ENCODE assay signal across 13 mouse cellular contexts in the genomic region with DNA sequence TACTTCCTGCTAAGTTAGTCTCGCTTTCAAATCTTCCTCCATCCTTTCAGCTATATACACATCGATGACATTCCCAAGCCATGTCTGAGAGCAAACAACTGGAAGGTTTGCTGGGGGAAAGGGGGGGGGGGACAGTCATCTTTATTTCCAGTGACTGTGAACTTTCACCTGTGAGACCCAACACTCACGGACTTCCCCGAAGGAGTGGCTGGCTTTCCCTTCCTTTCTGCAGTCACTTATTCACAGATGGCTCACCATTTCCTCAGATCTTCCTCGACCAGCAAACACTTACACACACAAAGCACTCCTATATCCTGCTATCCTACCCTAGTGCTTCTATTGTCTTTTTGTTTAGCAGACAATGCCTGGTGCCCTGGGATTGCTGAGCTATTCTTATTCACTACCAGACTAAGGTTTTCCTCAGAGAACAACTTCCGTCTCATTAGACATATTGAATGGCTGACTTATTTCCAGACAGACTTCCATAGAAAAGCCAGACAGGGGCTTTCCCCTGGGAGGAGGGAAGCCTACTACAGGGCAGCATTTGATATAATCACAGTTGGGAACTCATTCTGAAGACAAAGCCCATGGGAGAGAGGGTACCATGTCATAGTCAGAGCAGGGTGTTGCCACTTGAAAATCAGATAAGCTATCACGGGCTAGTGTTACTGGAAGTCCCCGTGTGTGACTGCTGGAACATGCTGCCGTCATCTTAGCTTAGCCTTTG. TPM values are rescaled to one million over a fixed set of nuclear protein-coding genes. Genes with fewer than 3 reads are reported as not detected.
DNase-seq lines count a peak whose midpoint lies in the region; ATAC-seq and TF ChIP-seq lines count a peak whose summit lies in the region.
"Had no signal": no experiment of that assay in that cellular context is flagged by ENCODE, and none has a peak within 500 bp of the region (broad histone marks: within the 10 kb centered on the region; RNA-seq: fewer than 3 reads in every experiment).

No protein-coding gene starts in this region.

- no peak for TF ChIP-seq EP300 in lung, postnatal 0 days (IDR thresholded peaks at IDR 0.05)

- no peak overlapping the region for H3K4me3 ChIP-seq in lung, postnatal 0 days (ENCODE audit: low read depth, low read length)
- H3K4me3 ChIP-seq in lung, adult 2 months (replicated peaks; ENCODE audit: extremely low read depth, low read depth, low read length) = no peak overlapping the region
- H3K4me3 ChIP-seq in embryonic facial prominence, embryonic 12.5 days = no peak overlapping the region
- no peak overlapping the region for H3K4me3 ChIP-seq in hindbrain, embryonic 16.5 days (ENCODE audit: low read length)
- peak overlapping the region; percentile 17; the same call in 1 of the 2 replicates for H3K4me3 ChIP-seq in small intestine, adult 2 months (ENCODE audit: low read depth, low read length)
- H3K4me3 ChIP-seq: heart, embryonic 15.5 days had no signal

- ATAC-seq in lung, postnatal 0 days = peak; percentile 62
- peak; percentile 52; the same call in 1 of the 2 replicates for ATAC-seq in embryonic facial prominence, embryonic 12.5 days (ENCODE audit: insufficient number of reproducible peaks, insufficient read depth, low FRiP score, low TSS enrichment)
- ATAC-seq in hindbrain, embryonic 16.5 days = peak; percentile 58; the same call in 1 of the 2 replicates
- no peak for ATAC-seq in inflammation-experienced regulatory T-cells, adult 6 months

- DNase-seq in lung, postnatal 0 days (ENCODE audit: low spot score) = peak; percentile 5
- DNase-seq in lung, adult 2 months = no peak
- DNase-seq in urinary bladder, postnatal 4 days (ENCODE audit: low spot score in 2 of 2) = no peak
- DNase-seq in left cerebral cortex, adult 18-20 months (ENCODE audit: low spot score in 2 of 2) = no peak
- DNase-seq: adrenal gland, postnatal 10 days; cerebellum, adult 18-20 months; kidney, postnatal 25 days; right cerebral cortex, postnatal 25 days had no signal

- no peaks in the 10 kb centered on the region for H3K9me3 ChIP-seq in lung, postnatal 0 days (ENCODE audit: low read length)
- H3K9me3 ChIP-seq in embryonic facial prominence, embryonic 12.5 days = no peaks in the 10 kb centered on the region
- H3K9me3 ChIP-seq in hindbrain, embryonic 16.5 days (ENCODE audit: control insufficient read depth, low read length) = peaks cover 7% of the 10 kb centered on the region; the same call in 1 of the 2 replicates
- H3K9me3 ChIP-seq: heart, embryonic 15.5 days had no signal

- WGBS in lung, postnatal 0 days = 26% methylated on average over 9 of the region's 9 CpGs
- WGBS in lung, adult 2 months = 26% methylated on average over 9 of the region's 9 CpGs
- WGBS in embryonic facial prominence, embryonic 12.5 days = 63% methylated on average over 9 of the region's 9 CpGs
- 18% methylated on average over 9 of the region's 9 CpGs for WGBS in hindbrain, embryonic 16.5 days
- 22% methylated on average over 9 of the region's 9 CpGs for WGBS in small intestine, adult 2 months

- H3K27me3 ChIP-seq in lung, postnatal 0 days (replicated peaks; ENCODE audit: insufficient read depth, low read length) = no peaks in the 10 kb centered on the region
- no peaks in the 10 kb centered on the region for H3K27me3 ChIP-seq in embryonic facial prominence, embryonic 12.5 days
- no peaks in the 10 kb centered on the region for H3K27me3 ChIP-seq in hindbrain, embryonic 16.5 days (replicated peaks; ENCODE audit: control insufficient read depth, insufficient read depth, low read length)
- H3K27me3 ChIP-seq in small intestine, adult 2 months (ENCODE audit: control insufficient read depth, insufficient read depth, low read length) = no peaks in the 10 kb centered on the region
- H3K27me3 ChIP-seq: heart, embryonic 15.5 days had no signal

- H3K27ac ChIP-seq in lung, postnatal 0 days (ENCODE audit: low read length) = no peak overlapping the region
- no peak overlapping the region for H3K27ac ChIP-seq in embryonic facial prominence, embryonic 12.5 days
- no peak overlapping the region for H3K27ac ChIP-seq in hindbrain, embryonic 16.5 days (ENCODE audit: low read depth, low read length)
- H3K27ac ChIP-seq in small intestine, adult 2 months (ENCODE audit: insufficient read depth, low read depth, low read length) = no peak overlapping the region
- H3K27ac ChIP-seq: heart, embryonic 15.5 days had no signal

- no peaks in the 10 kb centered on the region for H3K4me1 ChIP-seq in lung, postnatal 0 days (ENCODE audit: insufficient read depth, low read depth, low read length)
- no peaks in the 10 kb centered on the region for H3K4me1 ChIP-seq in lung, adult 2 months (ENCODE audit: control insufficient read depth, insufficient read depth, low read length)
- H3K4me1 ChIP-seq in embryonic facial prominence, embryonic 12.5 days = no peaks in the 10 kb centered on the region
- no peaks in the 10 kb centered on the region; the same call in 1 of the 2 replicates for H3K4me1 ChIP-seq in hindbrain, embryonic 16.5 days (ENCODE audit: control insufficient read depth, insufficient read depth, low read depth, low read length)
- peaks cover 6% of the 10 kb centered on the region; the same call in 1 of the 2 replicates for H3K4me1 ChIP-seq in small intestine, adult 2 months (ENCODE audit: control insufficient read depth, insufficient read depth, insufficient read length, low read length)
- H3K4me1 ChIP-seq: heart, embryonic 15.5 days had no signal

- no peak overlapping the region for H3K4me2 ChIP-seq in lung, postnatal 0 days (replicated peaks; ENCODE audit: low read depth, low read length)
- H3K4me2 ChIP-seq in embryonic facial prominence, embryonic 12.5 days (replicated peaks) = no peak overlapping the region
- H3K4me2 ChIP-seq in hindbrain, embryonic 16.5 days (ENCODE audit: low read length) = no peak overlapping the region
- H3K4me2 ChIP-seq: heart, embryonic 15.5 days had no signal

- TF ChIP-seq CTCF in lung, postnatal 0 days (IDR thresholded peaks at IDR 0.05) = no peak
- no peak for TF ChIP-seq CTCF in lung, adult 2 months (IDR thresholded peaks at IDR 0.05; ENCODE audit: insufficient read depth, low read length)
- no peak for TF ChIP-seq CTCF in small intestine, adult 2 months (IDR thresholded peaks at IDR 0.05; ENCODE audit: extremely low read depth, insufficient read length, insufficient replicate concordance, low read depth, low read length)

- no peak for TF ChIP-seq POLR2A in lung, adult 2 months (IDR thresholded peaks at IDR 0.05; ENCODE audit: borderline replicate concordance, extremely low read depth, low read depth, low read length)
- TF ChIP-seq POLR2A in small intestine, adult 2 months (IDR thresholded peaks at IDR 0.05; ENCODE audit: low read depth, low read length) = no peak

- no peaks in the 10 kb centered on the region for H3K36me3 ChIP-seq in lung, postnatal 0 days (ENCODE audit: insufficient read depth, low read length)
- H3K36me3 ChIP-seq in embryonic facial prominence, embryonic 12.5 days = no peaks in the 10 kb centered on the region
- H3K36me3 ChIP-seq in hindbrain, embryonic 16.5 days (ENCODE audit: control insufficient read depth, insufficient read depth, low read length) = no peaks in the 10 kb centered on the region
- no peaks in the 10 kb centered on the region for H3K36me3 ChIP-seq in small intestine, adult 2 months (ENCODE audit: control insufficient read depth, insufficient read depth, low read length)
- H3K36me3 ChIP-seq: heart, embryonic 15.5 days had no signal

- H3K9ac ChIP-seq in lung, postnatal 0 days (replicated peaks; ENCODE audit: low read depth) = no peak overlapping the region
- H3K9ac ChIP-seq in embryonic facial prominence, embryonic 12.5 days = no peak overlapping the region
- no peak overlapping the region for H3K9ac ChIP-seq in hindbrain, embryonic 16.5 days (ENCODE audit: low read depth, low read length)
- H3K9ac ChIP-seq: heart, embryonic 15.5 days had no signal

RNA-seq across cellular contexts. Expression of a gene that starts 24.5 kb away (rescaled TPM):
- 21.8 and 25.0 TPM in 2 replicates for polyA plus RNA-seq in lung, postnatal 0 days (2015; fragmentation: Nextera tagmentation; extraction: Ambion mirVana)
- 5.9 and 7.2 TPM in 2 replicates for polyA plus RNA-seq in lung, adult 2 months (2012; rRNA removed)
- polyA plus RNA-seq in embryonic facial prominence, embryonic 12.5 days (2016; fragmentation: Nextera tagmentation; extraction: Ambion mirVana) = 26.6 and 29.8 TPM in 2 replicates
- 17.9 and 18.8 TPM in 2 replicates for polyA plus RNA-seq in hindbrain, embryonic 16.5 days (2015; fragmentation: Nextera tagmentation; extraction: Ambion mirVana)
- 6.3 and 9.6 TPM in 2 replicates for polyA plus RNA-seq in small intestine, adult 2 months (2012; rRNA removed)
- polyA plus RNA-seq in inflammation-experienced regulatory T-cells, adult 6 months (2017; shearing (Covaris generic)) = 1 to 10 TPM in 2 of 3 experiments, under 1 TPM in 1; 0.91 to 1.3 (median 1.1) TPM
- total RNA-seq in left cerebral cortex, adult 18-20 months (2021) = 10 to 100 TPM; 91.0 to 96.5 TPM
